Mouse (Mus musculus): Measurements from ENCODE around the gene Tmem107.

Gene Tmem107

DNA sequence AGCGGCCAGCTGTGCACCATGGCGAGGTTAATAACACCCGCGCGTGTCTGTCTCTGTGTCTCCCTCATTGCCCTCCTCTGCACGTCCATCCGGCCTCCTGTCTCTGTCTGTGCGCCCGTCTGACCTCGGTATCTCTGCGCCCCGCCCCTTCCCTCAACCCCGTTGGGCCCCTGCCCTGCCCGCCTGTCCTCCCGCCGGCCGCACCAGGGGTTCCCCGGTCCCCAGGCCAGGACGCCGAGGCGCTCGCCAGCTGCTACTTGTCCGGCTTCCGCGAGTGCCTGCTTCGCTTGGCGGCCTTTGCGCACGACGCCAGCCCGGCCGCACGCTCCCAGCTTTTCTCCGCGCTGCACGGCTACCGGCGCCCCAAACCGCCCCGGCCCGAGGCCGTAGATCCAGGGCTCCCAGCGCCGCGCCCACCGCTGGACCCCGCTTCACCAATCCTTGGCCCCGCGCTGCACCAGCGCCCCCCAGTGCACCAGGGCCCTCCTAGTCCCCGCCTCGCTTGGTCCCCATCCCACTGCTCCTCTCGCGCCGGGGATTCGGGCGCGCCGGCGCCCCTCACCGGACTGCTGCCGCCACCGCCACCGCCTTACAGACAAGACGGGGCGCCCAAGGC is 51.8 kb downstream of the Tmem107 start, which contains the start of gene 9130213A22Rik:
Gene 9130213A22Rik (minus strand): TSS at position 254 of the 616 bp plus-strand sequence.
- DNase-seq (ENCODE audit: low read depth, low spot score): peak; percentile 80

Measured in R1 (cell line).